Mouse (Mus musculus): ENCODE measurements at regions not wholly inside any gene's neighbourhood (a gene's known extent, or its start where the extent isn't known, plus 50 kb on each side); places are given as distances from the start of the nearest gene placed in this dataset.

DNA sequence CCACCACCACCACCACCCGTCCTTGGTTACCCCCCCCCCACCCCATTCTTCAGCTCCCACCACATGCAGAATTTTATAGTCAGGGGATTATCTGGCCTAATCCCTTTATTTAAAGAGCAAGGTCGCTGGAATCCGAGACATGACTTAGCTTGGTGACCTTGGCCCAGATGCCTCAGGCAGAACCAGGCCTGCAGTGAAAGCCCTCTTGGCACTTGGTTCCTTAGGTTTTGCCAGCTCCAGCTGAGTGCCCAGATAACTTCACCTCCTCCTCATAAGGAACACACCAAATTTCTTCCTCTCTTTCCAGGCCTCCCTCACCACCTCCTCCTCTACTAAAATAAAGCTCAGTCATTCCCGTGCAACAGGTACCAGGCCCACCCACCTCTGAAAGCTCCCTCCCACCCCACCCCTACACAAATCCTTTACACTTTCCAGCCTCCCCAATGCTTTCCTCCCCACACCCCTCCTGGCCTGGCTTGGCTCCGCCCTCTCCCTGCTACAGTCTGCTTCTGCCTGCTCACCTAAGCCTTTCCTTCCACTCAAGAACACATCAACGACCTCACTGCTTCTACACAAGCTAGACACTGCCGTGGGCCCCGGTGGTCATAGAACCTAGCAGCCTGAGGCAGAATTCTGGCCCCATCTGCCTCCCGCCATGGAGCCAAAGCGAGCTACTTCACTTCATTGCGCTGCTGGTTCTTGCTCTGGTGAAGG lies 131.5 kb upstream of the Zfp703 start:
- DNase-seq (ENCODE audit: low spot score): no peak

DNA sequence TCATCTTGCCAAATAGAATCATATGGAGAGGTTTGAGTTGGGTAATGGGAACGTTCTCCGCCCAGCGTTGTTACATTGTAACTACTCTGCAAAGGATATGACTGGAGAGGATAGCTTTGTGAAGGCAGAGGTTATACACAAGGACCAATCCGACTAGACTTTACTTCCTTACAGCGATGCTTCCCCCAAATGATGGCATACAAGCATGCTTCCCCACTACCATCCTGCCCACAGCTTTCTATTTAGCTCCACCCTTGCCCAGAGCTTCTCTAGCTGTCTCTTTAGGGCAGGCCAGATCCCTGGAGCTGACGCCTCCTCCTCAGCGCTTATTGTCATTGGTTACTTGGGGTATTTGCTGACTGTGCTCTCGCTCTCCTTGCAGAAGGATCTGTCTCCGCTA lies 130.1 kb upstream of the Zfp703 start:
- no peak for DNase-seq (ENCODE audit: low spot score)

DNA sequence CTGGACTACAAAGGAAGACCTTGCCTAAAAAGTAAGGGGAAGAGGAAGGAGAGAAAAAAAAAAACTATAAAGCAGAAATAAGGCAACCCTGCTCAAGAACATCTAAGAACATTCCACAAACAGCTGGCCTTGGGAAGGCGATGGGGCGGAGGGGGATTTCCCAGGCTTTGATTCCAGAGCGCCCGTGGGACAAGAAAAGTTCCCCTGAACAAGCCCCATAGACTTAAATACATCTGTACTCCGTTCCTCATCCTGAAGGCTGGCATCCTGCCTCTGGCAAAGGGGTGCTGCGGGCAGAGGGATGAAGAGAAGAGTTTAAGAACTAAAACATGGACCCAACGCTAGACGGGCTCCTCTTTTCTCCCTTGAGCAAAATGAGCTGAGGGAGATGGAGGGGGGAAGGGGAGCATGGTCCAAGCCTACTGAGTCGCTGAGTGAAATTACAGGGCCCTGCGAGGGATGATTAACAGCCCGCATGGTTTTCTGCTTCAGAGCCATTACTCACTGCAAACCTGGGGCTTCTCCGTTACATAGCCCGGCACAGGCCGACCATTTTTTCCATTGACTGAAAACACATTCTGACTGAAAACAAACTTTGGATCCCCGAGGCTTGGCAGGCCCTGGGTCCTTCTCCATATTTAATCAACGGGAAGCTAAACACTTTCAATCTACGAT lies 128.9 kb upstream of the Zfp703 start:
- DNase-seq (ENCODE audit: low spot score): no peak

DNA sequence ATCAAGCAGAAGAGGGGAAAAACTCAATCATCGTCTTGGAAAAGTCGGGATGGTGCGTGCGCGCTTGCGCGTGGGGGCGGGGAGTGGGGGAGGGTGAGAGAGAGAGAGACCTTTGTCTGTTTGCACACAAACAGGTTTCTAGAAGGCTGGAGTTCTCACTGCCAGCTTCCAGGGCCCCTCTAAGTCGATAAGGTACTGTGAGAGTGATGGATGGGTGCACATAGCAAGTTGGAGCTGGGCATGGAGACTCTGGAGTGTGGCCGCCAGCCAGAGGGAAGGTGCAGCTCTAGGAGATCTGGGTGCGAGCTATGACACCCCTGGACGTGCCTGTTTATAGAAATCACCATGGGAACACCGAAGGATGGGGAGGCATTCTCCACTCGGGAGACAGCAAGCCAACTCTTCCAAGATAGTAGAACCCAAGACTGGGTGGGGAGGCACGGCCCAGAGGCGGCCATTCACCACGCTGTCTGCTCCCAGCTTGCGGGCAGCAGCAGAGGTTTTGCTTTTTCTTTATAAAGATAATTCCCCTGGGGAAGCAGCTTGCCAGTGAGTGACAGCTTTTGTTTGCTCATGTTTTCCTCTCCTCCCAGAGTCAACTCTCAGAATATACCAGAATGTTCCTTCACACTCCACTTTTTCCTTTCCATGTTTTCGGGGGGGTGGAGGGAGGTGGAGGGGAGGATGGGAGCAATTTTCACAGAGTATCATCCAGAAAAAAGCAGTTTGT lies 128.0 kb upstream of the Zfp703 start:
- DNase-seq (ENCODE audit: low spot score): no peak

DNA sequence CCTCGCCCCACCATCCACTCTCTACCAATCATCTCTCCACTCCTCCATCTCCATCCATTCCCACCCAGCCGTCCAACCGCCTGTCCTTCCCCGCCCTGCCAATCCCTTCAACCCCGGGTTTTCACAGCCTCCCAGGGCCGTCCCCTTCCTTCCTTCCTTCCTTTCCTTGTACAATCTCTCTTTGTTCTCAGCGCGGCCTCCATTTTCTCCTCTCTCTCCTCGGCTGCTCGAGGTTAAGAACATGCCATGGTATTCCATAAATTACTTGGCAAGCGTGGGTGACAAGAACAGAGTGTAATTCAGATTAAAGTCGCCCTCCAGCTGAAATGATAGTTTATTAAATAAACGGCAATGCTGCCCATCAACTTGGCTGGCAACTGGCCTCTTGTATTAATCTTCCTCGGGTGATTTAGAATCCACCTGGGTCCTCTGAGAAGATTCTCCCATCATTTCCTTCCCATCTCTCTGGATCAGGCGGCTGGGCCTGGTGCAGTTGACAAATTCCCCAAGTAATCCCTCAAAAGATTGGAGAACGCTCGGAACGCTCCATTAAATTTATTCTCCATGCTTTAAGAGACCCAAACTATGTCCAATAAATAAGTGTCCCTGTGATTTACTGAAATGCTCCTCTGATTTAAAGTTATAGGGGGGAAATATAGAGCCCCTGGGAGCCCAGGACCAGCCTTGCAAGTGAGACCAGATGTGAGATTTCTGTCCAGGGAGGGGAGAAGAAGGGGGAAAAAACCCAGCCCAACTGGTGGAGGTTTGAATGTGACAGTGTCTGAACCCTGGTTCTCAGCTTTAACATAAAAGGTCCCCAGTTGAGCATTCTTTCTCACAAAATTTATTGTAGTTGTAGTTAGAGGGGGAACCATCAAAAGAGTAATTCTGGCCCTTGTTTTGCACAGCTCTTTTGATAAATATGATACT lies 125.0 kb upstream of the Zfp703 start:
- no peak for DNase-seq (ENCODE audit: low spot score)

DNA sequence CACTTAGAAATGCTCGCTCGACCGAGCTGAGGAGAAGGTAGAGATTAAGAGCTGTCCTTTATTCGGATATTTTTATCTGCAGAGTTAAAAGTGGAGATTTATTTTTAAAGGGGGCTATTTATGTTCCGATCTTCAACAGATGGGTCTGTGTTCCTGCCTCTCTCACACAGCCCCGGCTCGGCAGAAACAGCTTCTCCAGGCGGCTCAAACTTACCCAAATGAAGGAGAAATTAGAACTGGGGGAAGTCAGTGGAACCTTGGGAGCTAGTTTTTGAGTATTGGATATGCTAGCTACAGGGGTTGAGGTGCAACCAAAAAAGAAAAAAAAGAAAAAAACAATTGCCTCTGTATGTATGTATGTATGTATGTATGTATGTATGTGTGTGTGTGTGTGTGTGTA lies 124.2 kb upstream of the Zfp703 start:
- no peak for DNase-seq (ENCODE audit: low spot score)

DNA sequence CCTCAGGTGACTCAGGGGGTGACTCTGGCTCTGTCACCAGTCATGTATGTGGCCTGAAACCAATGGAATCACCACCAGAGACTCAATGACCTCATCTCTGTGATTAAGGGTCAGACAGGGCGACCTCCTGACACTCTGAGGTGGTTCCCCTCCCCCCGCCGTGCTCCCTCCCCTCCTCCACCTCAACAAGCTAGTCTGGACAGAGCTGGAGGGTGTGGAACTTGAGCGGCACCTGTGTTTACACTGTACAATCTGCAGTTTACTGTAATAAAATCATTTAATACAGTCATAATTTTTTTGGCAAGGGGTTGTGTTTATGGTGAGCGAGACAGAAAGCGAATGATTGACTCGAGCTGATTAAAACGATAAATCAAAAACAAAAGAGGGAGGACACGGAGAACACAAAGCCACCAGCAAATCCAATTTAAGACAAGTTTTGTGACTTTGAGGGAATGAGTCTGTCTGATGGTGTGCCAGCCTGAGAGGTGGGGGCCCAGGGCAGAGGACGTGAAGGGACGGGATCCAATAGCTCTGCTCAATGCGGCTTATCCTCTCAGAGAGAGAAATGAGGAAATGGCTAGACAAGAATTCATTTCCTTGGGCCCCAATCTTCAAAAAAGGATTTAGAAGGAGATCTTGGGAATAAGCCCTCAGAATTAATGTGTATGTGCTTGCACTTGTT lies 122.4 kb upstream of the Zfp703 start:
- no peak for DNase-seq (ENCODE audit: low spot score)

DNA sequence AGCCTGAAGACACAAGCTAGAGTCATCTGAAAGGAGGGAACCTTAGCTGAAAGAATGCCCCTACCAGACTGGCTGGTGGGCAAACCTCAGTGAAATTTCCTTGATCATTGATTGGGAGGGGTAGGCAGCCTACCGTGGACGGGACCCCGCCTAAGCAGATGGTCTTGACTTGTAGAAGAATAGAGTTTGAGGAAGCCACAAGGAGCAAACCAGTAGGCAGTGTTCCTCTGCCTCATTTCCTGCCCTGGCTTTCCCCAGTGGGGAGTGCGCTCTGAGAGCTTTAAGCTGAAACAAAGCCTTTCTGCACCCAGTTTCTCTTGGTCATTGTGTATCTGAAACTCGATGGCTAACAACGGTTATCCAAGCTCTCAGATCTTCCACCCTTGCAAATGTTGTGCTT lies 121.9 kb upstream of the Zfp703 start:
- DNase-seq (ENCODE audit: low spot score): no peak

DNA sequence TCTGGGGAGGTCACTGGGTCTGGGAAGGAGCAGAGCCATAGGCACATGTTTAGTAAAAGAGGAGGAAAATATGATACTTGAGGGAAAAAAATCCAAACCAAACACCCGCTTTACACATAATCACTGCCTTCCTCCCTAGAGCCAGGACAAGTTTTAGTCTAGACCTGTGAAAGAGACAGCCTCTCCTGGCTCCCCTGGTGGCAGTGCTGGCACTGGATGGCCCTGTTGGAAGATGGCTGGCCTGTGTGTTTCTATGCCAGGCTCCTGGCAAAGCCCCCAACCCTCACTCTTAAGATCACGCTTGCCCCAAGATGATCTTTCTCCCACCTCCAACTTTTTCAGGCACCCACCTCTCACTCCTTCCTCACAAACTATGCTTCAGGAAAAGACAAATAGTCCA lies 112.6 kb upstream of the Zfp703 start:
- no peak for DNase-seq (ENCODE audit: low spot score)

DNA sequence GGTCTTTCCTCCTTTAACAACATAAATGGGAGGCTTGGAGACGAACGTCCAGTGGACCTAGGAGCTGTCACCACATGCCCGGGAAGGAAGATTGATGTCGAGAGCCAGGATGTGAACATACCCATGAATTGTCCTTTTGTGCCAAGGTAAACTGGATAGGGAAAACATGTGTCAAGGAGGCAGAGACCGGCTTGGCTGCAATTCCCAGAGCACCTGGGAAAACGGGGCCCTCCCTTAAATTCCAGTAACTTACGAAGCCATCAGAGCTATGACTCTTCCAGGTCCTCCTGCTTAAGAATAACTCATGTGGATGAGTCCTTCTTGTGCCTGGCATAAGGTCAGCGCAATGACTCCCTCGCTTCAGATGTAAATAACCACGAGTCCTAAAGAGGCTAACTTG lies 112.2 kb upstream of the Zfp703 start:
- no peak for DNase-seq (ENCODE audit: low spot score)

DNA sequence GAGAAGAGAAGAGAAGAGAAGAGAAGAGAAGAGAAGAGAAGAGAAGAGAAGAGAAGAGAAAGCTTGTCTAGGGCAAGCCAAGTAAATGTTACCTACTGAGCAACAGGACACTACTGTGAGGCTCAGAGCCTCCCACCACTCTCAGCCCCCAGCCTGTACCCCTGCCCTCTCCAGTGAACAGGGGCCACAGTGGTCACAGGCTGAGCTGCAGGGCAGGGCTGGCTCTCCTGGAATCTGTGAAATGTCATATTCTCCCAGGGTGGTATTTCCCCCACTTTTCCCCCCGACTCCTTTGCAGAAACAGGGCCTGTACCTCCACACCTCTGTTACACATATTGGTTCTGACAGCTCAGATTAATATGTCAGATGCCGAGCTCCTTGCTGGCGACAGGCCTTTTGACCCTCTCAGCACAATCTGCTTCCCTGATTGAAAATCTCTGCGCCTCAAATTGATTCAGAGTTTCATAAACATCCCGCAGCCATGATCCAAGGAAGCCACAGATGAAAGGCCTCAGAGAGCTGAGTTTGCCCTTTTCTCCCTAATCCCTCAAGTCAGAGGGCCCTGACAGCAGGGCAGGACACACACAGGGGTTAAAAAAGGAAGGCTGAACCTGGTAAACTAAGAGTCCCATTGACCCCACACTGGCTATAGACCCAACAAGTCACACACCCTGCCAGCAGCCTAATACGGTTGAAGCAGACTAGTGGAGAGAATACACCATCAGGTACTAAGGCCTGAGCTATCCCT lies 108.8 kb upstream of the Zfp703 start:
- no peak for DNase-seq (ENCODE audit: low spot score)

DNA sequence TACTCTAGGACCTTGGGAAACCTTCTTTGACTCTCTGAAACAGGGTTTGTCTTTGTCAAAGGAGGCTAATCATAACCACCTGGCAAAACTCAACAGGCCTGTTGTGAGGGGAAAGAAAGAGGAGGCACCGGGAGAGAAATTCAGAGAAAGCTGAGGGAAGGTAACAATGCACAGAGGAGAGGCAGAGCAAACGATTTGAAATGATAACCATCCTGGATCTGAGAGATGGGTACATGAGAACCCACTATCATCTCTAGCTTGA lies 108.3 kb upstream of the Zfp703 start:
- DNase-seq (ENCODE audit: low spot score): no peak

DNA sequence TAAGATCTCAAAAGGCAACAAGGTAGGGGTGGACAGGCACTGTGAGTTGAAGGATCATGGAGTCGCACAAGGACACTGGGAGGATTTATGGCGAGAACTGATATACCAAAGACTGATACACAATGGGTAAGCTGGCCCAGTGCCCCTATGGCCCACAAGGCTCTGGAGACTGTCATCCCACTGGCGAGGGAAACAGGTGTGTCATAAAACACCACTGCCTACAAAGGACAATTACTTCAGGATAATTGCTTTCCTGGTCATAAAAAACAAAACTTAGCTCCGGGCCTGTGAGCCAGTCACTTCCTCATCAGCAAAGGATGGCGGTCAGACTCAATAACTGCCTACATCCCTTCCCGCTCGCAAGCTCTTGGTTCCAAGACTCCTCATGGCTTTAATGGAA lies 105.3 kb upstream of the Zfp703 start:
- no peak for DNase-seq (ENCODE audit: low spot score)

DNA sequence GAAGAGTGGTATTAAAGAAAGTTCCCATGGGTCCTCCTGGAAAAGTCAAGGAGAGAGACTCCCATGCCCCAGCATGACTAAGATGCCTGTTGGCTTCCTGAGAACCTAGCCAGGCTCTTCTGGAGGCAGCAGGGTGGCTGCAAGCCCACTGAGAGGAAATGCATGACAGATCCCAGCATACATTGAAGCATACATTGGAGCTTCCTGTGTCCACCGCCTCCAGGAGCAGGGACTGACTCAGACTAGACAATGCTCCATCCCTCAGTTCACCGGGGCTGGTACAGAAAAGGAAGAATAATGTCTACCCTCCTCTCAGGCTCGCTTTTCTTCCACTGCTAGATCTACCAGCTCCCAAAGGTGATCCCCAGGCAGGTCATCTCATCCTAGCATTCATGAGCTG lies 104.7 kb upstream of the Zfp703 start:
- no peak for DNase-seq (ENCODE audit: low spot score)

DNA sequence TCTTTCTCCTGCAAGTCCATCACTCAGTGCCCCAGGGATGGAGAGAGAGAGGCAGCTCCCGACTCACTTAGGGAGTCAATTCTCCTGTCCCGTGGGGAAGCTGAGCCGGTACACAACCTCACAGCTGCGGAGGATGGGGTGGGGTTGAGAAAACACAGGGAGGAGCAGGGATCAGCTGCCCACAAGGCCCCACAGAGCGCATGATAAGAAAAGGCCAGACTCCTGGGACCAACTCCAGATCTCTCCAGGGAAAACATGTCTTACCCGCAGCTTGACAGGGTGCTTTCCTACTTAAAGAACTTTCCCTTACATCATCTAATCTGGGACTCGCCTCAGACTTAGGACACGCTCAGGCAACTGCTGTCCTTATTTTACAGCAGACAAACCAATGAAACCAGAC lies 104.3 kb upstream of the Zfp703 start:
- no peak for DNase-seq (ENCODE audit: low spot score)

DNA sequence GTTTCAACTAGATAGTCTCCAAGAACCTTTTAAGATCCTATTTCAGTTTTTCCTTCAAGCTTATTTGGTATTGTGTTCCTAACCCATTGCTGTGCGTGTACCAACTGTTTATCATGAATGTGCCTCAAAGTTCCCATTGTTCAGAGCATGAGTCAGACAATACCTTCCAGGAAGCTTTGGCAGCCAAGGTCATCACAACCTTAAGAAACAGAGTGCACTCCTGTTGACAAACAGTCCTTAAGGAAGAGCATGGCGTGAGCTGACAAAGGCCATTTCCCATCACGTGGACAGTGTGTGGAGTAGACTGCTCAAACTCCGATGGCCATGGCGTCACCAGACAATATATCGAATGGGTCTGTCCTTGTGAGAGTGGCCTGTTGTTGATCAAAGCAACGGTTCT lies 96.9 kb upstream of the Zfp703 start:
- no peak for DNase-seq (ENCODE audit: low spot score)

DNA sequence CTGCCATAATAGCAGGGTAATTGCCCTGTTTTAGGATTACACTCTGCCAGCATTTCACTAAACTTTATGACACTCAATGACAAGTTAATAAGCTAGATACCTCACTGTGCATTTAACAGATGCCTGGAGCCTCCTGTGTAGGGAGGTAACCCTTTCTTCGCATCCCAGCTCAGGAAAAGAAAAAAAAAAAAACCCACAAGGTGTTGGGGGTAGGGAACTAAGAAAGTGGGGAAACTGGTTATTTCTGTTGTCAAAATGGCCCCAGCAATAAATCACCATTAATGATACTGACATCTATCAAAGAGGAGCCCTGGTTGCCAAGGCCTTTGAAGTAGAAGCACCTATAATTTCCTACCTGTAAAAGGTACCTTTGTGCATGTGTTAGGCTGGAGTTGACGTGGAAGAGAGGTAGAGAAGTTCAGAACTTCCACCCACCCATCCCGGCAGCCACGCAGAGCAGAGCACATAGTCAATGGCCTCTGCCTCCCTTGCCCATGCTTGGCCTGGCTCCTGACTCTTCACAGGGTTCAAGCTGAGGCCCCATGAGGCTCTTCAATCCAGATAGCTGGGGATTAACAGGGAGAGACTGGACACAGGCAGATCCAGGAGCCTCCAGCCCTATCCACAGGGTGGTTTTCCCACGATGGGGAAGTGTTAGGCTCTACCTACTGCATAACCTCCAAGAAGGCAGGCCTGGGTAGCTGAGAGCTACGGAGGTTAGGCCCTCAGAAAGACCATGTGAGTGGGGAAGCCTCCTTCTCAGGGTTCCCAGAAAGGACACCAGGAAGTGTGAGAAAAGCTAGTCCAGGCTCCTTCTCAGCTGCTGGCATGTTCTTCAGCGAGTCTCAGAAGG lies 95.6 kb upstream of the Zfp703 start:
- no peak for DNase-seq (ENCODE audit: low spot score)

DNA sequence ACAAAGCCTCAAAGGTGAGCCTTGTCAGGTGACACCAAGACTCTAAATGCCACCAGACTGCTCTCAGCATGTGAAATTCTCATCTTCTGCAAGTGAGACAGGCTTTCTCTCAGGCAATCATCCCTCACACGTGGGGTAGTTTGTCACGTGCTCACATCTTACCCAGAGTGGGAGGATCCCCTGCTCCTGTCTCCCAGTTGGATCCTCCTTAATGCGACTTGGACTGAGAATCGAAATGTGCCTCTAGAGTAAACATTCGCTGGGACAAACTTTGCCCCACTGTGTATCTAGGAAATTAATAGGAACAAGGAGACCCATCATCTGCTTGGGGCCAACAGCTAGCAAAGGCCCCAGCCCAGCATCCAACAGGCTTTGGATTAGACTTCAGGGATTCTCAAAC lies 94.5 kb upstream of the Zfp703 start:
- DNase-seq (ENCODE audit: low spot score): no peak

DNA sequence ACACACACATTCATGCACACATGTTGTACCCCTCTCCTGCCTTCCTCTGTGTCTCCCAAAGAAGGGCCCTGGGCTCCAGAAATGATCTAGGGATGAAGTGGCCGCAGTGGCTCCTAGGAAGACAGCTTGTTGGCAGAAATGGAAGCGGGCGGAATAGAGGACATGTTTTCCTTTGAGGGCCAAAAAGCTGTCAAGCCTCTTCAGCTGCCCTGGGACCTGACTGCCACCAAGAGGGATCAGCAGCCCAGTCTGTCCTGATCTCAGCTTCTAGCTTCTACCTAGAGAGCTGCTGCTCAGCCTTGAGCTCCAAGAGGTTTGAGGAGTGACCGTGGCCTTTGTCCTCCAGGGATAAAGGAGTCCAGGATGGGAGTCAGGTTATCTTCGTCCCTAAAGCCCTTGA lies 93.8 kb upstream of the Zfp703 start:
- DNase-seq (ENCODE audit: low spot score): no peak

DNA sequence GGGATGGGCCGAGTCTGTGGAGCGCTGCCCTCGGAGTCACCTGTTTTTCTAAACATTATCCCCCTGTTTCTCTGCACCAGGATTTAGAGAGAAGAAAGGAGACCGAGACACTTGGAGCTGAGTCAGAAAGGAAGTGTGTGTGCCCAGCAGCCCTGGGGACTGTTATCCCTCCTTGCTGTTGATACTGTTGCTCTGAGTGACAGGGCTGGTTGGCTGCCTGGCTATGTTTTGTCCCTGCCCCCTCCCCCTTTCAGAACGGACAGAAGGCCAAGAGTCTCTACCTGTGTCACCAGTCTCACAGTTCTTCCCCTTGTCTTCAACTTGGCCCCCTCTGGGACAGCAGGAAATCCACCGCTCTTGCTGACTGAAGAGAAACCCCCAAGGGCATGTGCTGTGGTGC lies 93.4 kb upstream of the Zfp703 start:
- DNase-seq (ENCODE audit: low spot score): no peak
